Mouse (Mus musculus): ENCODE measurements around the gene Hint1. TPM values are rescaled to one million over a fixed set of nuclear protein-coding genes. Genes with fewer than 3 reads are reported as not detected.
"Not testable (repeated sequence)": the region's sequence is repeated elsewhere in the genome, so short reads cannot be mapped to it uniquely, and the experiment has no call there.

The Hint1 gene
- polyA plus RNA-seq, 1 experiment, result 558 TPM

DNA sequence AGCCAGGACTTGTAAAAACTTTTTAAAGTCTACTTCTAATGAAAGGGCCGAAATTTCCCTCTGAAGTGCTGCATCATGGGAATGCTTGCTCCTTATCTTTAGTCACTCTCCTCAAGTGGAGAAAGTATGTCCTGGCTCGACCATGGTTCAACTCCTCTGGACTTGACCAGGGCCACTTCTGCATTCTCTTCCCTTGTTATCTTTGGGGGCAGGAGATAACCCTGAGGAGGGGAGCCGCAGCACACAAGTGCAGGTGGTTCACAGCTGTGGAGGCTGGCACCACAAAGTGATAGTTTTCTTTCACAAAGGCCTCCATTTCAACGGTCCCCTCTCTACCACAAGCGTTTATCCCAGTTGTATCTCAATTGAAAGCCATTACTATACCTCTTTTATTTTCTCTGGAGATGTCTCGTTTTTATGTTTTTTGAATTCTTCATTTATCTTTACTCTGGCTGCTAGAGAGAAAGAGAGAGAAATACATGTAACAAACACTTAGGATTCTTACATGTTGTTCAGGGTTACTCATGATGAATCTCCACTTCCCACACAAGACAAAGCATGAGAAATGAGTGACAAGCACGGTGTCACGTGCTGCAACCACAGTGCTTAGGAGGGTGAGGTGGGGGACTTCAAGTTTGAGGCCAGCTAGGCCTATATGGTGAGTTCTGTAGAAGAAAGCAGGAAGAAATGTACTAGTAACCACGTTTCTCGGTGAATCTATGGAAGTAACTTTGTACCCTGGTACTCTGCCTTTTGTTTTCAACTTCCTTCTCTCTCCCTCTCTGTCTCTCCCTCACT is 16.0 kb upstream of the Hint1 start:
- no peak overlapping the region for H3K27ac ChIP-seq (replicated peaks; ENCODE audit: low read depth, low read length)
- no peak overlapping the region for H3K4me3 ChIP-seq (ENCODE audit: insufficient read depth, low read depth, low read length)
- H3K4me1 ChIP-seq (ENCODE audit: control insufficient read depth, insufficient read depth, insufficient read length, low read length), result peaks cover 5% of the 10 kb centered on the region; the same call in 1 of the 2 replicates

DNA sequence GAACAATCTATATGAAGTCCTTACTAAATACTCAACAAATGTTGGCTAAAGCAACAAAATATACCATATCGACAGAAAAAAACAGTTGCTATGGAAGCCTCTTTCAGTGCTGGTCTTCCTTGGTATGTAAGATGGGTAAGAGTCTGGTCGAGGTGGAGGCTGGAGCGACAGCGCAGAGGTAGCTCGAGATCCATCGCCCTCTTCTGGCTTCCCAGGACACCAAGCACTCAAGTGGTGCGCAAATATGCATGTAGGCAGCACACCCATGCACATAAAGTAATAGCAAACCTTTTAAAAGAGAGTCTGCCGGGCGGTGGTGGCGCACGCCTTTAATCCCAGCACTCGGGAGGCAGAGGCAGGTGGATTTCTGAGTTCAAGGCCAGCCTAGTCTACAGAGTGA is 14.5 kb upstream of the Hint1 start:
- H3K27ac ChIP-seq (replicated peaks; ENCODE audit: low read depth, low read length), result no peak overlapping the region
- H3K4me3 ChIP-seq (ENCODE audit: insufficient read depth, low read depth, low read length), result no peak overlapping the region
- no peaks in the 10 kb centered on the region for H3K4me1 ChIP-seq (ENCODE audit: control insufficient read depth, insufficient read depth, insufficient read length, low read length)

DNA sequence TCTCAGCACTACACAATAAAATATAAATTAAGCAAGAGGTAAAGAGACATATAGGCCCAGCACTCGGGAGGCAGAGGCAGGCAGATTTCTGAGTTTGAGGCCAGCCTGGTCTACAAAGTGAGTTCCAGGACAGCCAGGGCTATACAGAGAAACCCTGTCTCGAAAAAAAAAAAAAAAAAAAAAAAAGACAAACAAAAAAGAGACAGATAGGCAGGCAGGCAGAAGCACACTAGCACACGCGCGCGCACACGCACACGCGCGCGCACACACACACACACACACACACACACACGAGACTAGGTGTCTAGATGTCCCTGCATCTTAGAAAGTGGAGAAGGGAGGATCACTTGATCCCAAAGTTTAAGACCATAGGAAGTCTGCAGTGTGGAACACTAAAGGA is 7.3 kb upstream of the Hint1 start:
- not testable (repeated sequence) for H3K4me3 ChIP-seq (ENCODE audit: insufficient read depth, low read depth, low read length); H3K27ac ChIP-seq (replicated peaks; ENCODE audit: low read depth, low read length)

DNA sequence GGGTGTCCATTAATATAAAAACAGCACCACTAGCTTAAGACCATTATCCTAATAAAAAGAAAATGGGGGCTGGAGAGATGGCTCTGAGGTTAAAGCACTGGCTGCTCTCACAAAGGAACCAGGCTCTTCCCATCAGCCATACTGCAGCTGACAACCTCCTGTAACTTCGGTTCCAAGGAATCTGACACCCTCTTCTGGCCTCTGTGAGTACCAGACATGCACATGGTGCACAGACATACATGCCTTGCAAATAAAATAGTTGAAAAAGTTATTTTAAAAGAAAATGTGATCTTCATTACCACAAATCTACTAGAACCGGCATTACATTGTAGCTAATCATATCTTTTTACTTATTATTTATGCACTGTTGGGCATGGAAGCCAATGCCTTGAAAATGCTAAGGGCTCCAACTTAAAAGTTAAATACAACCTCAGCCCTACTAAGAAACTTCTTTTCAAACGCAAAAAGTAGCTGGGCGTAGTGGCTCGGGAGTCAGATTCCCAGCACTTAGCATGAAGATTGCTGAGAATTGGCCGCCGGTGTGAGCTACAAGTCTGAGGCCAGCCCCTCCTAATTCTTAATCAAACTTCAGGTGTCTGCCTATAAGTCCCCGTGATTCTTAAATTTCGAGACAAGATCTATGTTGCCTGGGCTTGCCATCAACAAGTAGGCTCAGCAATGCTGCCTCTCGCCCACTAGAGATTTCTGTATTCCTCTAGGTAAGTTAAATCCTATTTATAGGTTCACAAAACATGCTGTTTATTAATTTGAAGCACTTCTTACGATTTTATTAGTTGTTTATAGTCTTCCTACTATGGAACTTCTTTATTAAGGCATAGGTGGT is 6.6 kb upstream of the Hint1 start:
- Histone ChIP-seq H3K4me3 (ENCODE audit: insufficient read depth, low read depth, low read length) (peak overlapping the region; percentile 95), H3K27ac (replicated peaks; ENCODE audit: low read depth, low read length) (no peak overlapping the region; the same call in 1 of the 2 replicates), H3K4me1 (ENCODE audit: control insufficient read depth, insufficient read depth, insufficient read length, low read length) (no peaks in the 10 kb centered on the region)

More for the DNA sequence above, 7.3 kb upstream of the Hint1 start:
- not testable (repeated sequence) for H3K4me1 ChIP-seq (ENCODE audit: control insufficient read depth, insufficient read depth, insufficient read length, low read length)

DNA sequence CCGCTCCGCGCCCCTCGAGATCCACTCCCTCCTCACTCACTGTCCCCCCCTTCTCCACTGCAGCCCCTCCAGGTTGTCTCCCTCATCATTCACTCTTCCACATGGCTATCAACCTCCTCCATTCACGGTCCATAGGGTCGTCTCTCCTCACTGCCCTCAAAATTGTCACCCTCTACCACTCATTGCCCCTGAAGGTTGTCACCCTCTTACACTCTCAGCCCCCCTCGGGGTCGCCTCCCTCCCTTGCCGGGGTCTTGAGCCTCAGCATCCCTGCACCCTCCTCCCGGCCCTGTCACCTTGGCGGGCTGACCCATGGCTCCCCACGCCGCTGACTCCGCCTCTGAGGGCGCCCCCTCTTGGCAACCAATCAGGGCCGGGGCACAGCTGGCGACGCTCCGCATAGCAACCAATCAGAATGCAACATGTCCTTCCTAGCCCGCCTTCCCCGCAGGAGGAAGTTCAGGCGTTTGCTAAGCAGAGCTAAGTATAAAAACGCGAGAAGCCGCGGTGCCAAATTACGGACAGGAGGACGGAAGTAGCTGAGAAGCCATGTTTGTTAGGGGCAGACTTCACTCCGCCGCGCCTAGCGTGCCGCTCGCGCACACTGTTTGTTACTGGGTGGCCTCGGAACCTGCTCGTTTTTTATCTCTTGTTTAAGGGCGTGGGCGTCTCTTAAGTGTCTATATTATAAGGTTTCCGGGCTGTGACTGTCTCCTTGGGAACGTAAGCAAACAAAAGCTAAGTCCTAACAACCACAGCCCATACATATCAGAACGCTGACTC is 5.7 kb upstream of the Hint1 start, which contains the start of gene Lyrm7:
Lyrm7 (minus strand) TSS at position 661 of the 783 bp plus-strand sequence.
- H3K4me1 ChIP-seq (ENCODE audit: control insufficient read depth, insufficient read depth, insufficient read length, low read length), result no peaks in the 10 kb centered on the region
- H3K27ac ChIP-seq (replicated peaks; ENCODE audit: low read depth, low read length), result peak within 1 kb of the TSS; percentile 96
- peak within 1 kb of the TSS; percentile 95 for H3K4me3 ChIP-seq (ENCODE audit: insufficient read depth, low read depth, low read length)

DNA sequence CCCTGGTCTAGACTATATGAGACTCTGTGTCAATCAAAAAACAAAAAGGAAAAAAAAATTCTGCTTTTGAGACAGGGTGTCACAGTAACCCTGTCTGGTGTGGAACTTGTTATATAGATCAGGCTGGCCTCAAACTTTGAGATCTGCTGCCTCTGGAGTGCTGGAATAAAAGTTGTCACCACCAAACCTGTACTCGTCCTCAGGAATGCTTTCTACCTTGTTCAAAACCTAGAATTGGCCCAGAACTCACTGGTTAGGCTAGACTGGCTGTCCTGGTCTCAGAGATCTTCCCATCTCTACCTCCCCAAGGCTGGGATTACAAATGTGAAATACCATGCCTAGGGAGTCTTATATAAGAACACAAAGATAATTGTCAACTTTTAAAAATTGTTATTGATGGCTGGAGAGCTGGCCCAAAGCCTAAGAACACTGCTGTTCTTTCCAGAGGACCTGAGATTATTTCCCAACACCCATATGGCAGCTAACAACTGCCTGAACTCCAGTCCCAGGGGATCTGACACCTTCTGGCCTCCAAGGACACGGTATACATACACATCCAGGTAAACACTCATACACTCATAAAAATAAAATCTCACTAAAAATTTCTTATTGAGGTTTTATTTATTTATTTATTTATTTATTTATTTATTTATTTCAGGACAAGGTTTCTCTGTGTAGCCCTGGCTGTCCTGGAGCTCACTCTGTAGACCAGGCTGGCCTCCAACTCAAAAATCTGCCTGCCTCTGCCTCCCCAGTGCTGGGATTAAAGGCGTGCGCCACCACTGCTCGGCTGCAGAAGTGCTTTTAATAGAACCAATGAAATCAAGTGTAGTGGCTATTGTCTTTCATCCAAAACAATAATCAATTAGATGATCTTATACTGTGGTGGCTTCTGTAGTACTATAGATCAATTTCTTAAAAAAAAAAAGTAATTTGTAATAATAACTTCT is 4.4 kb upstream of the Hint1 start:
- Histone ChIP-seq H3K4me3 (ENCODE audit: insufficient read depth, low read depth, low read length) (no peak overlapping the region), H3K4me1 (ENCODE audit: control insufficient read depth, insufficient read depth, insufficient read length, low read length) (no peaks in the 10 kb centered on the region), H3K27ac (replicated peaks; ENCODE audit: low read depth, low read length) (peak overlapping the region; percentile 64)

DNA sequence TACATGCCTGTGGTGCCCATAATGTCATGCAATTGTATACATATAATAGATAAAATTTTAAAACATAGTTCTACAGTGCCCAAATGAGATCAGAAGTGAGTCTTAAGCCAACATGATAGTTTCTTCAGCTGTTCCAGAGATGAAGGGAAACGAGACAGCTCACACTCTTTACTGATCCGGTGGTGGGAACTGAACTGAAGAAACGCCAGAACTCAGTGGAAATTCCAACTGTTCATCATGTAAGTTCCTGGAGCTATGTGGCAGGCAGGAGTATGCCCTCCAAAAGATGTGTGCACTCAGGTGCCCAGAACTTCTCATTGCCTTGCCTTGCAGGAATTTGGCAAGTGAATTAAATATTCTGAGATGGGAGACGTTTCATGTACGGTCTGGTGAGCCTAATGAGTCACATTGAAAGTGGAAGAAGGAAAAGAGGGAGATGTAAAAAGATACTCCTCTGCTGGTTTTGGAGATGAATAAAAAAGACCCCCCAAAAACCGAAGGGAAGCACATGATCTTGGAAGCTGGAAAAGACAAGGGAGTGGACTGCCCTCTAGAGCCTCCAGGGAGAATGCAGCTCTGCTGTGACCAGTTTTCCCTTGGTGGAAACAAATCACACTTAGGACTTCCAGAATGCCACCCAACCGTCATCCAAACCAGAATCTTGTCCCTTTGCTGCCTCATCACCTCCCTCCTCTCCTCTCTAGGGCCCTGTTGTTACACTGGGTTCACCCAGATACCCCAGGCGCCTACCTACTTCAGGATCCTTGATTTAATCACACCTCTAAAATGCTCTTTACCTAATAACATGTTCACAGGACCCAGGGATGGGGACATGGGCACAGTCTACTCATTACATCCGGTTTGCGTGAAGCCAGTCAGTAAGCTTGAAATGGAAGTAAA is 3.3 kb upstream of the Hint1 start:
- Histone ChIP-seq H3K4me3 (ENCODE audit: insufficient read depth, low read depth, low read length) (no peak overlapping the region), H3K27ac (replicated peaks; ENCODE audit: low read depth, low read length) (no peak overlapping the region), H3K4me1 (ENCODE audit: control insufficient read depth, insufficient read depth, insufficient read length, low read length) (peaks cover 2% of the 10 kb centered on the region; the same call in 1 of the 2 replicates)

DNA sequence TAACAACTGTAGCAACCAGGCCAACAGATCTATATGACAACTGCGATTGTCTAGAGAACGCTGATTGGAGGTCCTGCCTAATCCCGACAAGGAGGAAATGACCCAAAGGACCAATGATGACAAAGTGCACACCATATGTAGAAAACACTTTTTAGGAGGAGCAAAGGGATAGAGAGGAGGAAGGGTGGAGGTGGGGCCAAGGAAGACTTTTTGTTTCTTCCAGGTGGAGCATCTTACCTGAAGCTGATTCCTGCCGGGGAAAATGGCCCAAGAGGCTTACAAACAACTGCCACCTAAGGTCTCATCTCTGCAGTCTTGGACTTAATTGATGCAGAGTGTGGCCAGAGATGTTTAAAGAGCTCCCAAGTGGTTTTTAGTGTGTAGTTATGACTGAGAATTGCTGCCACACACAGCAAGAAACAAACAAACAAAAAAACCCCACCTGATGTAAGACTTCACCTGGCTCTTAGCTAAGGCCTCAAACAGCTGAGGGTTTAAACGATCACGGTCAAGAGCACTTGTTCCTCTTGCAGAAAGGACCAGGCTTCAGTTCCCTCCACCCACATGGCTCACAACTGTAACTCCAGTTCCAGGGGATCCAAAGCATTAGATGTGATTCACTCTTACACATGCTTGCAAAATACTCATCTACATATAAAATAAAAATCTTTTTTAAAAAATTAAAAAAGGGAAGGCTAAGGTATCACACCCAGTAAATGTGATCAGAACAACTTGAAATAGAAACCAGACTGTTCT is 675 bp upstream of the Hint1 start:
- peak overlapping the region; percentile 88 for H3K4me3 ChIP-seq (ENCODE audit: insufficient read depth, low read depth, low read length)
- H3K27ac ChIP-seq (replicated peaks; ENCODE audit: low read depth, low read length), result peak overlapping the region; percentile 59
- peaks cover 2% of the 10 kb centered on the region; the same call in 1 of the 2 replicates for H3K4me1 ChIP-seq (ENCODE audit: control insufficient read depth, insufficient read depth, insufficient read length, low read length)

DNA sequence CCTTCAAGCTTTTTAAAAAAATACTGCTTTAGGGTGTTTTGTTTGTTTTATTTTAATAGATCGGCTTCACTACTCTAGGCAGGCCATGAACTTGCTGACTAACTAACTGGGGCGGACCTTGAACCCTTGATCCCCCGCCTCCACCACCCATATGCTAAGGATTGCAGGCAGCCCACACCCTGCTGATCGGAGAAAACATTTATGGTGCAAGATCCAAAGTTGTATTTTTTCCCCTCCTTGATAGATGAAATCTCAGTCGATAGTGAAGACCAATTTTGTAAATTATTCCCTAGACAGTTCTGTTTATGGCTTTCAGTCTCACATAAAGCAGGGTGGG is 834 bp downstream of the Hint1 start:
- Histone ChIP-seq H3K4me1 (ENCODE audit: control insufficient read depth, insufficient read depth, insufficient read length, low read length) (peaks cover 4% of the 10 kb centered on the region; the same call in 1 of the 2 replicates), H3K27ac (replicated peaks; ENCODE audit: low read depth, low read length) (peak overlapping the region; percentile 90)

DNA sequence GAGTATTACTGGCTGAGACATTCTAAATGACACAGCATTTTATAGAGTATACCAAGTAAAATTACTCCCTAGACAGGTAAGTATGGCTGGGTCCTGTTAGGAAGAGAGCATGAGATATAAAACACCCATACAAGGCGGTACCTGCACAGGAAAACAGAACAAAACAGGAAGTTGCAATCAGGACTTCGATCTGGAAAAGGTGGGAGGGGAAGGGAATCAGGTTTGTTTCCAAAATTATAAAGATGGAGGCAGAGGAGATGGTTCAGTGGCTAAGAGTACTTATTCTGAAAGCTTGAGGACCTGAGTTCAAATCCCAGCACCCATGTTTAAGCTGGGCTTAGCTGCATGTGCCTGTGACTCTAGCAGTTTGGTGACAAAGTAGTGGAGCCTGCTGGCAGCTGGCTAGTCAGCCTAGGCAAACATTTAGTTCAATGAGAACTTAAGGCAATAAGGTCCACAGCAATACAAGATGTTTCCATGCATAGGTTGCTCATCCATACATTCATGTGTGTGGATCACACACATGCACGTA is 1.8 kb downstream of the Hint1 start:
- Histone ChIP-seq H3K27ac (replicated peaks; ENCODE audit: low read depth, low read length) (no peak overlapping the region), H3K4me1 (ENCODE audit: control insufficient read depth, insufficient read depth, insufficient read length, low read length) (peaks cover 4% of the 10 kb centered on the region; the same call in 1 of the 2 replicates), H3K4me3 (ENCODE audit: insufficient read depth, low read depth, low read length) (no peak overlapping the region)

More for the DNA sequence above, 834 bp downstream of the Hint1 start:
- H3K4me3 ChIP-seq (ENCODE audit: insufficient read depth, low read depth, low read length), result peak overlapping the region; percentile 88

DNA sequence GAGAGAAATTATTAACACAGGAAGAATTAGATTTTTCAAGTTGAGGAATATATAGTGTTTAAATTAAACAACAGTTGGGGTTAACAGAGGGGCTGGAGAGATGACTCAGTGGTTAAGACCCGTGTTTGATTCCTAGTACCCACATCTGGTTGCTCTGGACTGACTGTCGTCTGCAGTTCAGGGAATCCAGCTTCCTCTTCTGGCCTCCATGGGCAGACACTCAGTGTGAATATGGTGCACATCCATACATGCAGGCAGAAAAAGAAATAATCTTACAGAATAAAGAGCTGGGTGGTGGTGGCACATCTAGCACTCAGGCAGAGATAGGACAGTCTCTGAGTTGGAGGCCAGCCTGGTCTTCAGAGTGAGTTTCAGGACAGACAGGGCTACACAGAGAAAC is 2.3 kb downstream of the Hint1 start:
- H3K27ac ChIP-seq (replicated peaks; ENCODE audit: low read depth, low read length), result no peak overlapping the region
- H3K4me3 ChIP-seq (ENCODE audit: insufficient read depth, low read depth, low read length), result no peak overlapping the region
- H3K4me1 ChIP-seq (ENCODE audit: control insufficient read depth, insufficient read depth, insufficient read length, low read length), result peaks cover 4% of the 10 kb centered on the region; the same call in 1 of the 2 replicates

DNA sequence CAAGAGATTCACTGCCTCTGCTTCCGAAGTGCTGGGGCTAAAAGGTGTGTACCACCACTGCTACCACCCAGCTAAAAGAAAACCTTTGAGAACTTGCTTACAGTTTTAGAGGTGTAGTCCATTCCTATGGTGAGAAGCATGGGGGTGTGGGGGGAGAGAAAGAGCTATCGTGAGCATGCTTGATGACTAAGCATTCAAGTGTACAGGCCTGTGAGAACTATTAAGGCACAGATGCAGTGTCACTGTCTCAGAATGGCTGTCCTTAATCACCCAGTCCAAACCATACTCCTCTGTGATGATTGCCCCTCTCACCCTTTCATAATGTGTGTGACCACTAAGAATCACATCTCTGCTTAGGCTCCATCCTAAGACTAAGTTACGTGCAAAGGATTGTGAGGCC is 3.1 kb downstream of the Hint1 start:
- H3K27ac ChIP-seq (replicated peaks; ENCODE audit: low read depth, low read length), result no peak overlapping the region
- peaks cover 4% of the 10 kb centered on the region; the same call in 1 of the 2 replicates for H3K4me1 ChIP-seq (ENCODE audit: control insufficient read depth, insufficient read depth, insufficient read length, low read length)
- no peak overlapping the region for H3K4me3 ChIP-seq (ENCODE audit: insufficient read depth, low read depth, low read length)
